Mouse (Mus musculus): ENCODE measurements around the gene Chl1. TPM values are rescaled to one million over a fixed set of nuclear protein-coding genes. Genes with fewer than 3 reads are reported as not detected.

Chl1 gene
- total RNA-seq, 1 experiment = 0.22 TPM

DNA sequence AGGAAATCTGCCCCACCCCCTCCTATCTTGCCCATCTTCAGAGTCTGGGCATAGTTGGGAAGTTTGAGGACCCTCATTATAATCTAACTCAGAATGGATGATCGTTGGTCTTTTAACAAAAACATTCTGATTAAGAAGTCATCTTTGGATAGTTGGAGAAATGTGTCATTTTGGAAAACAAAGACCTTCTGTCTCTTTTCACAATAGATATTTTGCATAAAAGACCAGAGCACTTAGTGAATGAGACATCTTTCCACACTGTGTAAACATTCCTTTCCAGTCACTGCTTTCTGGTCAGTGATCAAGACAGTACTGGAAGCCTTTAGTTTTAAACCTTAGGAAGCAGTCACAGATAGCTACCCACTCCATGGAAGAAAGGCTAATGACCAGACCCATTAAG lies 75.3 kb downstream of the Chl1 start:
- TF ChIP-seq HCFC1 (IDR thresholded peaks at IDR 0.05; ENCODE audit: borderline replicate concordance, insufficient read depth, low read length) = no peak
- no peak for TF ChIP-seq ZNF384 (IDR thresholded peaks at IDR 0.05; ENCODE audit: low read depth, low read length)
- no peak for TF ChIP-seq MAFK (IDR thresholded peaks at IDR 0.05; ENCODE audit: insufficient read depth, low read depth, low read length)
- TF ChIP-seq CHD2 (IDR thresholded peaks at IDR 0.05; ENCODE audit: low read depth, low read length) = no peak
- no peak for TF ChIP-seq ZC3H11A (IDR thresholded peaks at IDR 0.05; ENCODE audit: borderline replicate concordance, low read depth, low read length)
- no peak overlapping the region for H3K27ac ChIP-seq (ENCODE audit: insufficient read depth, low read depth, low read length, poor library complexity, severe bottlenecking)
- in situ Hi-C loops (cut with MboI; ENCODE audit: low sequenced_read_pairs in 2 of 2, unreplicated experiment in 2 of 2) = no loop called here
- no peak overlapping the region for H3K9ac ChIP-seq (ENCODE audit: insufficient read depth, low read depth, low read length, poor library complexity, severe bottlenecking)
- no peak for DNase-seq (ENCODE audit: low read depth, low spot score)
- no peak overlapping the region for H3K4me3 ChIP-seq (ENCODE audit: insufficient read depth in 1 of 2, low read depth in 1 of 2, low read length in 2 of 2, poor library complexity in 1 of 2, severe bottlenecking in 1 of 2)
- no peaks in the 10 kb centered on the region for H3K4me1 ChIP-seq (ENCODE audit: control insufficient read depth in 2 of 2, insufficient read depth in 2 of 2, low read length in 2 of 2, poor library complexity in 1 of 2)
- H3K9me3 ChIP-seq (ENCODE audit: control insufficient read depth, insufficient read depth, low read depth, low read length) = no peaks in the 10 kb centered on the region
- no peaks in the 10 kb centered on the region for H3K36me3 ChIP-seq (ENCODE audit: control insufficient read depth, insufficient read depth, low read length, poor library complexity, severe bottlenecking)

DNA sequence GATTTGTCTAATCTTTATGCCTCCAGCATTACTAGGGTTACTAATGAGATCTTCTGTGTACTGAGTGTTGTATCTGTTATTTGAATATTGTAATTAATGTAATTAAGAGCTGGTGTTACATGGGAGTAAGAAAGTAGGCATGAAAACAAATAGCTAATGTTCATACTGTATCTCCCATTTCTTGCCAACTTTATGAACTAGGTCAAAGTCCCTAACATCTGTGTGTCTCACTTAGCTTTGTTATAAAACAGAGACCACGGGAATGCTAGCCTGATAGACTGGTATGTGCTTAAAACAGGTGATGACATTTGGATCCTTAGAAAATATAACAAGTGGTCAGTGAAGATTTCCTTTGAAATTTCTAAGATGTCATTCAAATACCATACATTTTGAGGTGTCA lies 75.7 kb downstream of the Chl1 start:
- Histone ChIP-seq H3K9me3 (ENCODE audit: control insufficient read depth, insufficient read depth, low read depth, low read length) (no peaks in the 10 kb centered on the region), H3K4me3 (ENCODE audit: insufficient read depth in 1 of 2, low read depth in 1 of 2, low read length in 2 of 2, poor library complexity in 1 of 2, severe bottlenecking in 1 of 2) (no peak overlapping the region), H3K9ac (ENCODE audit: insufficient read depth, low read depth, low read length, poor library complexity, severe bottlenecking) (no peak overlapping the region), H3K4me1 (ENCODE audit: control insufficient read depth in 2 of 2, insufficient read depth in 2 of 2, low read length in 2 of 2, poor library complexity in 1 of 2) (no peaks in the 10 kb centered on the region), H3K36me3 (ENCODE audit: control insufficient read depth, insufficient read depth, low read length, poor library complexity, severe bottlenecking) (no peaks in the 10 kb centered on the region), H3K27ac (ENCODE audit: insufficient read depth, low read depth, low read length, poor library complexity, severe bottlenecking) (no peak overlapping the region)
- TF ChIP-seq ZC3H11A (IDR thresholded peaks at IDR 0.05; ENCODE audit: borderline replicate concordance, low read depth, low read length) (no peak), MAFK (IDR thresholded peaks at IDR 0.05; ENCODE audit: insufficient read depth, low read depth, low read length) (no peak), ZNF384 (IDR thresholded peaks at IDR 0.05; ENCODE audit: low read depth, low read length) (no peak), HCFC1 (IDR thresholded peaks at IDR 0.05; ENCODE audit: borderline replicate concordance, insufficient read depth, low read length) (no peak), CHD2 (IDR thresholded peaks at IDR 0.05; ENCODE audit: low read depth, low read length) (no peak)
- in situ Hi-C loops (cut with MboI; ENCODE audit: low sequenced_read_pairs in 2 of 2, unreplicated experiment in 2 of 2) = no loop called here
- DNase-seq (ENCODE audit: low read depth, low spot score) = no peak

DNA sequence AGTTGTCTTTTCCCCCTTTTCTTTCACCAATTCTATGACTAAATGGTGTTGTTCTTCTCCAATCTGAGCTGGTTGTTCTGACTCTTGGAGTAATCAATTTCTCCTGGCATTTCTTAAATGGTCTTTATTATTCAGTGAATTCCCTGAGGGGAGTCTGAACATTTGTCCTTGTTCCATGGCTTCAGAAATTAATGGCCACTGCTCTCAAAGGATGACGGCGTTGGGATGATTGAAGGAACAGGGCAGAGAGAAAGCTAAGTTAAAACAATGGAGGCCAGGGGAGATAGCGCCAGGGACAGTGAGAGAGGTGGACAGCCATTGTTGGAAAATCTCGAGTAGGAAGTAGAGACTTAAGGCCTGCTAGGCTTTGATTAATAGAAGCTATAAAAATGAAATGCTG lies 91.7 kb downstream of the Chl1 start:
- Histone ChIP-seq H3K4me3 (ENCODE audit: insufficient read depth in 1 of 2, low read depth in 1 of 2, low read length in 2 of 2, poor library complexity in 1 of 2, severe bottlenecking in 1 of 2) (no peak overlapping the region), H3K36me3 (ENCODE audit: control insufficient read depth, insufficient read depth, low read length, poor library complexity, severe bottlenecking) (no peaks in the 10 kb centered on the region), H3K9ac (ENCODE audit: insufficient read depth, low read depth, low read length, poor library complexity, severe bottlenecking) (no peak overlapping the region), H3K9me3 (ENCODE audit: control insufficient read depth, insufficient read depth, low read depth, low read length) (no peaks in the 10 kb centered on the region), H3K4me1 (ENCODE audit: control insufficient read depth in 2 of 2, insufficient read depth in 2 of 2, low read length in 2 of 2, poor library complexity in 1 of 2) (no peaks in the 10 kb centered on the region), H3K27ac (ENCODE audit: insufficient read depth, low read depth, low read length, poor library complexity, severe bottlenecking) (no peak overlapping the region)
- in situ Hi-C loops (cut with MboI; ENCODE audit: low sequenced_read_pairs in 2 of 2, unreplicated experiment in 2 of 2) = no loop called here
- DNase-seq (ENCODE audit: low read depth, low spot score) = no peak
- no peak for TF ChIP-seq ZC3H11A (IDR thresholded peaks at IDR 0.05; ENCODE audit: borderline replicate concordance, low read depth, low read length)

DNA sequence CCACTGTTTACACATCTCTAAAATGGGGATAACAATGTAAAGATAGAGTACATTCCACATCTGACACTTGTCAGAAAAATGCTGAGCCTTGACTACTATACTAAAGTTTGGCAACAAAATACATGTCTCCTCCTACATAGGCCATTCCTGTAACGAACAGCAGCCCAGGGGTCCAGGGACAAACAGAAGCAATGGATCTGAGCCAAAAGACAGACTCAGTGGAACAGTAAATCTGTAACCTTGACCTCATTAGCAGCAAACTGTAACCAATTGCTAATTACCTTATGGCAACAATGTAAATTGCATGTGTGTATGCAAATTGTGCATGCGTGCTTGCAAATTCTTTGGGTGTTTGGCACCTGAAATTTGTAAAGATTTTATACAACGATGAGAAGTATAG lies 100.3 kb downstream of the Chl1 start:
- no peaks in the 10 kb centered on the region for H3K36me3 ChIP-seq (ENCODE audit: control insufficient read depth, insufficient read depth, low read length, poor library complexity, severe bottlenecking)
- in situ Hi-C loops (cut with MboI; ENCODE audit: low sequenced_read_pairs in 2 of 2, unreplicated experiment in 2 of 2) = no loop called here

DNA sequence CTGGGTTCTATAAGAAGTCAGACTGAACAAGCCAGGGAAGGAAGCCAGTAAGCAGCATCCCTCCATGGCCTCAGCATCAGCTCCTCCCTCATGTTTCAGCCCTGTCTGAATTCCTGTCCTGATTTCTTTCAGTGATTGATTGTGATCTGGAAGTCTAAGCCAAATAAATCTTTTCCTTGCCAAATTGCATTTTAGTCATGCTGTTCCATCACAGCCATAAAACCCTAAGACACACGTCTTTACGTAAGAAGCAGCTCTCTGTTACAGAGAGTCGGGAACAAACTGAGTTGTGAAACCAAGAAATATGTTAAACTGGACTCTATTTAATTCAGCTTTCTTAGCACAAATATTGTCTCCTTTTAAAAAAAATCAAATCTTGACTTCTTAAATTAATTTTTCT lies 102.2 kb downstream of the Chl1 start:
- in situ Hi-C loops (cut with MboI; ENCODE audit: low sequenced_read_pairs in 2 of 2, unreplicated experiment in 2 of 2) = no loop called here
- H3K9ac ChIP-seq (ENCODE audit: insufficient read depth, low read depth, low read length, poor library complexity, severe bottlenecking) = no peak overlapping the region
- no peak for DNase-seq (ENCODE audit: low read depth, low spot score)
- no peaks in the 10 kb centered on the region for H3K4me1 ChIP-seq (ENCODE audit: control insufficient read depth in 2 of 2, insufficient read depth in 2 of 2, low read length in 2 of 2, poor library complexity in 1 of 2)
- no peak for TF ChIP-seq CHD2 (IDR thresholded peaks at IDR 0.05; ENCODE audit: low read depth, low read length)
- TF ChIP-seq HCFC1 (IDR thresholded peaks at IDR 0.05; ENCODE audit: borderline replicate concordance, insufficient read depth, low read length) = no peak
- no peak for TF ChIP-seq MAFK (IDR thresholded peaks at IDR 0.05; ENCODE audit: insufficient read depth, low read depth, low read length)
- TF ChIP-seq ZC3H11A (IDR thresholded peaks at IDR 0.05; ENCODE audit: borderline replicate concordance, low read depth, low read length) = no peak
- no peak for TF ChIP-seq ZNF384 (IDR thresholded peaks at IDR 0.05; ENCODE audit: low read depth, low read length)
- H3K4me3 ChIP-seq (ENCODE audit: insufficient read depth in 1 of 2, low read depth in 1 of 2, low read length in 2 of 2, poor library complexity in 1 of 2, severe bottlenecking in 1 of 2) = no peak overlapping the region
- H3K9me3 ChIP-seq (ENCODE audit: control insufficient read depth, insufficient read depth, low read depth, low read length) = no peaks in the 10 kb centered on the region
- no peak overlapping the region for H3K27ac ChIP-seq (ENCODE audit: insufficient read depth, low read depth, low read length, poor library complexity, severe bottlenecking)
- no peaks in the 10 kb centered on the region for H3K36me3 ChIP-seq (ENCODE audit: control insufficient read depth, insufficient read depth, low read length, poor library complexity, severe bottlenecking)

More for the DNA sequence above, 100.3 kb downstream of the Chl1 start:
- Histone ChIP-seq H3K9me3 (ENCODE audit: control insufficient read depth, insufficient read depth, low read depth, low read length) (no peaks in the 10 kb centered on the region), H3K4me3 (ENCODE audit: insufficient read depth in 1 of 2, low read depth in 1 of 2, low read length in 2 of 2, poor library complexity in 1 of 2, severe bottlenecking in 1 of 2) (no peak overlapping the region), H3K4me1 (ENCODE audit: control insufficient read depth in 2 of 2, insufficient read depth in 2 of 2, low read length in 2 of 2, poor library complexity in 1 of 2) (no peaks in the 10 kb centered on the region), H3K27ac (ENCODE audit: insufficient read depth, low read depth, low read length, poor library complexity, severe bottlenecking) (no peak overlapping the region), H3K9ac (ENCODE audit: insufficient read depth, low read depth, low read length, poor library complexity, severe bottlenecking) (no peak overlapping the region)
- no peak for DNase-seq (ENCODE audit: low read depth, low spot score)
- no peak for TF ChIP-seq ZC3H11A (IDR thresholded peaks at IDR 0.05; ENCODE audit: borderline replicate concordance, low read depth, low read length)
- no peak for TF ChIP-seq ZNF384 (IDR thresholded peaks at IDR 0.05; ENCODE audit: low read depth, low read length)
- no peak for TF ChIP-seq HCFC1 (IDR thresholded peaks at IDR 0.05; ENCODE audit: borderline replicate concordance, insufficient read depth, low read length)
- no peak for TF ChIP-seq MAFK (IDR thresholded peaks at IDR 0.05; ENCODE audit: insufficient read depth, low read depth, low read length)
- TF ChIP-seq CHD2 (IDR thresholded peaks at IDR 0.05; ENCODE audit: low read depth, low read length) = no peak

Measured in ES-E14 (cell line).